Mouse (Mus musculus) MEL-GATA-1-ER (cell line): Measurements from ENCODE around the gene Gsto1.
"Not testable (repeated sequence)": the region's sequence is repeated elsewhere in the genome, so short reads cannot be mapped to it uniquely, and the experiment has no call there.

Experiments
- DNase-seq: peaks from one replicate; pipeline ENCODE4 v3.0.0-alpha.2; 2012; ENCODE audit warnings: low read depth; ENCODE audit errors: extremely low read depth

Gene Gsto1

GRCm38 (mm10) chr19:47854796-47855783, at the start of gene Gsto1:
Gene Gsto1 (plus strand): TSS chr19:47854970.
- peak; percentile 68 for DNase-seq

GRCm38 (mm10) chr19:47812091-47812490, 42.7 kb upstream of the Gsto1 start:
- DNase-seq: no peak

GRCm38 (mm10) chr19:47814721-47815120, 40.0 kb upstream of the Gsto1 start:
- no peak for DNase-seq

GRCm38 (mm10) chr19:47817692-47818091, 37.1 kb upstream of the Gsto1 start:
- no peak for DNase-seq

GRCm38 (mm10) chr19:47820832-47821493, 33.8 kb upstream of the Gsto1 start:
- peak; percentile 62 for DNase-seq

GRCm38 (mm10) chr19:47821494-47821872, 33.3 kb upstream of the Gsto1 start:
- no peak for DNase-seq

- no peak for DNase-seq
Measured at GRCm38 (mm10) chr19:47822143-47822796, 32.5 kb upstream of the Gsto1 start.

GRCm38 (mm10) chr19:47824026-47824425, 30.7 kb upstream of the Gsto1 start:
- no peak for DNase-seq

GRCm38 (mm10) chr19:47829913-47830450, 24.8 kb upstream of the Gsto1 start:
- DNase-seq: no peak

- no peak for DNase-seq
Measured at GRCm38 (mm10) chr19:47831111-47831510, 23.7 kb upstream of the Gsto1 start.

- DNase-seq: no peak
Measured at GRCm38 (mm10) chr19:47832316-47832715, 22.5 kb upstream of the Gsto1 start.

- DNase-seq: no peak
Measured at GRCm38 (mm10) chr19:47834614-47835013, 20.2 kb upstream of the Gsto1 start.

- no peak for DNase-seq
Measured at GRCm38 (mm10) chr19:47835776-47836175, 19.0 kb upstream of the Gsto1 start.

GRCm38 (mm10) chr19:47836701-47837526, 17.9 kb upstream of the Gsto1 start:
- no peak for DNase-seq

GRCm38 (mm10) chr19:47837527-47837901, 17.3 kb upstream of the Gsto1 start:
- DNase-seq: no peak

- DNase-seq: peak; percentile 68
Measured at GRCm38 (mm10) chr19:47841234-47841633, 13.5 kb upstream of the Gsto1 start.

- DNase-seq: no peak
Measured at GRCm38 (mm10) chr19:47849735-47850134, 5.0 kb upstream of the Gsto1 start.

- DNase-seq: not testable (repeated sequence)
Measured at GRCm38 (mm10) chr19:47852131-47852530, 2.6 kb upstream of the Gsto1 start.

GRCm38 (mm10) chr19:47853053-47853452, 1.7 kb upstream of the Gsto1 start:
- DNase-seq: no peak

- DNase-seq: no peak
Measured at GRCm38 (mm10) chr19:47853951-47854795, 597 bp upstream of the Gsto1 start.
